Mouse (Mus musculus): ENCODE data around the gene Hemgn.

DNA sequence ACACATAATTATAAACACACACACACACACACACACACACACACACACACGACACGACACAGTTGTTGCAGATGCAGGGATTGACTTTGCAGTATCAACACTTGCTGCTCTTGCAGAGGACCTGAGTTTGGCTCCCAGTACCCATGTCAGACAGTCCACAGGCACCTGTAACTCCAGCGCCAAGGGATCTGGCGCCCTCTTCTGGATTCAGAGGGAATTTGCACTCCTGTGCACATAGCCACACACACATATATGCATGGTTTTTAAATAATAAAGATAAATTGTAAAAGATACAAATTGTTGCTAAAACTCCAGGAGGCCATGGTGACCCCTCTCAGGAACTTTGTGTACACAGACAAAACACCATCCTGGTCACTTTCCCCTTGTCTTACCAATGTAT is 44.2 kb downstream of the Hemgn start:
- no peak for TF ChIP-seq EP300 (IDR thresholded peaks at IDR 0.05; ENCODE audit: low read depth)
- TF ChIP-seq CTCF (IDR thresholded peaks at IDR 0.05; ENCODE audit: low read depth): peak; percentile 14; the same call in 1 of the 2 replicates
